Mouse (Mus musculus) lung, postnatal 14 days (tissue): ENCODE data around the gene Gdf10.

Experiments
- DNase-seq: peaks from one replicate; pipeline ENCODE4 v3.0.0; 2021

Gdf10 gene

DNA sequence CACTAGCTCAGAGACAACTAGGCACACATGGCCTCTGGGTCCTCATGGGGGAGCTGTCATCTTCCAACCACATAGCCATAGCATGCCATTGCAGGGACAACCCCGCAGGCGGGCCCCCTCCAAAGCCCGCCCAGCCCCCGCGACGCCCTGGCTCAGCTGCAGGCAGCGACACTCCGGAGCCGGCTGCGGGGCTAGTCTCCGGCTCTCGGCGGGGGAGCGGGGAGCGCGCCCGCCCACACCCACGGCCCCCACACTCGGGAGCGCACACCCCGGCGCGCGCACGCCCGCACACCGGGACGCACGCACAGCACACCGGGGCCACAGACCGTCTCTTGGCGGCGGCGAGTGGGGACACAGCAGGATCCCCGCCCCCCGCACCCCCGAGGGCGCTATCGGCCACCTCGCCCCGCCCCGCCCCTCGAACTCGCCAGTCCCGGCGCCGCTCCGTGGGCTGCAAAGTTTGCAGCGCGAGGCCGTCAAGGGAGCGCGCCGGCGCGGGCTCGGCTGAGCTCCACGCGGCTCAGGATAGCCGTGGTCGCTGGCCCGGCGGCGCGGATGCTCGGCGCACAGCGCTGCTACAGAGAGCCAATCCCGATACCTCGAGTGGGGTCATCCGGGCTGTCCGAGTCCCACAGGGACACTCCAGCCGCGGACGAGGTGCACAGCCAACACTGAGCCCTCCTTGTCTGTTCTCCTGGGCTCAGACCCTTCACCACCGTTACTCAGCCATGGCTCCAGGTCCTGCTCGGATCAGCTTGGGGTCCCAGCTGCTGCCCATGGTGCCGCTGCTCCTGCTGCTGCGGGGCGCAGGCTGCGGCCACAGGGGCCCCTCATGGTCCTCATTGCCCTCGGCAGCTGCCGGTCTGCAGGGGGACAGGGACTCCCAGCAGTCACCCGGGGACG is at the start of gene Gdf10:
TSS of gene Gdf10 (plus strand) at position 420 of the 903 bp plus-strand sequence.
- peak; percentile 14 for DNase-seq

DNA sequence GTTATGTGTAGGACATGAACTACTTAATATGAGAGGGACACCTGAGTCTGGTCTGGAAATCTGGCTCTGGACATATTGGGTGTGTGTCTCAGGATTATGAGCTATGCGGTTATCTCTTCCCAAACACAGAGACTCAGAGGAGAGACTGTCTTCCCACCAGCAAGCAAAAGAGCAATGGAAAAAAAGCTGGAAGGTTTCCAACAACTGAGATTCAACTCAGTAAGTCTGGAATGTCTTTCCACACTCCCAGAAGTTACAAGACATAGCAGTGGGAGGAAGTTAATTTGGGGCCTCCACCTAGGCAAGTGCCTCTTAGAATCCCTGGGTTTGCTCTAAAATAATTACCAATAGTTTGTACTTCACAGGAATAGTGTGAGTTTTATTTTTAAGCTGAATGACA is 44.6 kb upstream of the Gdf10 start:
- DNase-seq = no peak

DNA sequence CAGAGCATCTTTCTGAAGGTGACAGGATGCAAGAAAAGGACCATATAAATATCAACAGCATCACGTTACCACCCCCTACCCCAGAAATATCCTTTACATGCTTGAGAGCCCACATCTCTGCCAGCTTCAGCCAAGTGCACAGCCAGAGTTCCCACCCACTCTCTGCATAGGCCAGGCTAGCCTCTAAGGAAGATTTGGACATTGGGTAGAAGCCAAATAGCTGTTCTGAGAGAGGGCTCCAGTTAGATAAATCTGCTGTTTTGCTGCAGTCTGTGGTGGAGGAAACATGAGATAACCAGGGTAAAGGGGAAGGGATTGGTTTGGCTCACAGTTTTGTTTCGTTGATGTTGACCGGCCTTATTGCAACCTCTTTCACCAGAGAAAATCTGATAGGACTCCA is 43.2 kb upstream of the Gdf10 start:
- no peak for DNase-seq

DNA sequence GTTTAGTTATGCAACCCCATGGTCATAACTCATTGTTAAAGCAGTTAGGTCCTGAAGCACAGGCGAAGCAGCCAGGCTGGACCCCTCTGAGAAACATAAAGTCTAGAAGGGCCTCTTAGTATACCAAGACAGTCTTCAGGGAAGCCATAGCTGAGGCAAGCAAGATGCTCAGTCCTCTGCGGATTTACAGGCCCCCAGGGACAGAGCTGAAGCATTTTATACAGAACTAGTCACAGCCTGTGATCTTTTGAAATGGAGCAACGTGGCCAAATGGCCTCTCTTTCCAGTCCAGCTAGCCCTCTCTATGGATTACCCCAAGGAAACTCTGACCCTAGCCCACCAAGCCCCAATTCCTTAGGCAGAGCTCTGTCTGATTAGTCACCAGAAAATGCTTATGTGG is 41.9 kb upstream of the Gdf10 start:
- DNase-seq = no peak

DNA sequence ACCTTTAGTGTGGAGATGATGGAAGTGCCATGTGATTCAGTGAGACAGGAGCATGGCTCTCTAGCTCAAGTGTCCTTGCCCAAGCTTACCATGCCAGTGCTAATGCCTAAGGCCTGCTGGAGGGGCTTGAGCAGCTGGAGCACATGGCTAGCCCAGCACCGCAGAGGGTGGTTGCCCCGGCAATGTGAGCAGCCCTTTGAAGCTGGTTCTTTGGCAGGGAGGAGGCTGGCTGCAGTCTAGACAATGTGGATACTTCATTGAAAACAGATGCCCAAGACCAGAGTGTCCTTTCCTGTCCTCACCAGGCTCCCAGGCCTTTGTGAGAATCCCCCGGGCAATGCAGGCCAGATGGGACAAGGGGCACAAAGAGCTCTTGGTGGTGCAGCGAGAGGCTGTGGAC is 40.3 kb upstream of the Gdf10 start:
- DNase-seq = no peak

DNA sequence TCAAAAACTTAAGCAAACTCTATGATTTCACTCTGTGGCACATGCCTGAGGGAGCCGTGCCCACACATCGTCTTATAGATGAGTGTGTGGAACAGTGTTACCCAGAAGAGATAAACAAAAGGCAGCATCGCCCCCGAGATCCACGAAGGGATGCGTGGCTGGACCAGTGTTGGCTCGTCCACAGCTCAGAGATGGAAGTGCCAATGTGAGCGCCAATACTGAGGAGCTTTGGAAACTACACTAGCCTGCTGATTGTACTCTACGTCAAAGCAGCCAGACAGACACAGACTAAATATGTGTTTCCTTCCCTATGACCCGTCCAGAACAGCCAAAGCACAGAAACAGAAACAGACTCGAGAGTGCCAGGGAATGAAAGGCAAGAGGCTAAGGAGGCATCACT is 37.9 kb upstream of the Gdf10 start:
- peak; percentile 18 for DNase-seq

DNA sequence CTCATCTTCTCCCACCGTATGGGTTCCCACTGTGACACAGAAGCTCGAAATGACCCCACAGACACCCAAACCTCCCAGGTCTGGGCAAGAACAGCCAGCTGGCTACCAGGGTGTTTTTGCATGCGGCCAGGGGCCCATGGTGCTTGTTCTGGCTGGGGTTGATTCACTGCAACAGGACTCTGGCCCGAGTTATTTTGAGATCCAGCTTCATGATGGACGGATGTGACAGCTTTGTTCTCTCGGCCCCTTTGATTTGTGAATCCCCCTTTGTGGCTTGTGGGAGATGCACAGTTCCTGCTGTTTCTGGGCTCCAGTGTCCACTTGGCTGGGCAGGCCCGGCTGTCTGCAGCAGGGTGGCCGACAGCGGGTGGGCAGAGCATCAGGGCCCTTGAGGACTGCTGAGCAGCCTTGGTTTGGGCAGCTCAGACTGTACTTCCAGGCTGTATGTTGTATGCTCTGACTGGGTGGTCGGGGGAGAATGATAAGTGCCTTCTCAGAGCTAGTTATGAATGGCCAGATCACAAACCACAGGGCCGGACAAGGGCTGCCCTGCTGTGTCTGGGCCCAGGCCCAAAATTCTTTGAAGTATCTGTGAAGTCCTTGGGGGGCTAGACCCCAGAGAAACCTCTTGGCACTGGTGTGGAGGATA is 34.9 kb upstream of the Gdf10 start:
- peak; percentile 19 for DNase-seq

DNA sequence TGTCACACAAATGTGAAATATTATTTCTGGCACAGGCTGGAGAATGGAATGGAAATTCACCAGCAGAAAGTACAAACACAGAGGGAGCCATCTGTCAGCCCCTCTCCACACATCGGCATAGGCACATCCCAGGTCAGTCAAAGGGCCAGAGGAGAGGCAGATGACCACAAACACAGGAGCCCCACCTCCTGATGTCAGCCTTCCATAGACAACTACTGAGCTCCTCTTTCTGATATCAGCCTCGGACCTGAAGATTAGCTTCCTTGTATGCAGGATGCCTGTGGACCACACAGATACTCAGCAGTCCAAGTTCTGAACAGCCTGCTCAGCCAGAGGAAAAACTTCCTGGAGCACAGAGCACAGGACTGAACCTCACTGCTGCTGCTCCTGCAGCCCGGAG is 33.4 kb upstream of the Gdf10 start:
- no peak for DNase-seq

DNA sequence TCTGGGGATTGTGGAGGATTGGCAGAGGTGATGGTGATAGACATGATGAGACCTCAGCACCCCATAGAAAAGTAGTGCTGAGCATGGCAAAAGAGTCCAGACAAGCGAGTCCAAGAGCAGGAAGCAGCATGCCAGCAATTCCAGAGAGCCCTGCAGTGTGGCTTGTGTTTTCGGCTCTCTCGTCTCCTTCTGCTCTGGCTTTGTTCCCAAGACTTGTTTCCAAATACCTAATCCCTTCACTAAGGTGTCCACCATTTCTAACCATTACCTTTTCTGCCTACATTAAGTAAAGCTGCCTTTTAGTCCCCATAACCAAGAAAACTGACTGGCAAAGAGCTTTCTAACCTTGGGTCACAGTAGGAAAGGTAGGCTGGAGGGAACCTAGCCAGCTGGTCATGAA is 31.9 kb upstream of the Gdf10 start:
- DNase-seq = no peak

DNA sequence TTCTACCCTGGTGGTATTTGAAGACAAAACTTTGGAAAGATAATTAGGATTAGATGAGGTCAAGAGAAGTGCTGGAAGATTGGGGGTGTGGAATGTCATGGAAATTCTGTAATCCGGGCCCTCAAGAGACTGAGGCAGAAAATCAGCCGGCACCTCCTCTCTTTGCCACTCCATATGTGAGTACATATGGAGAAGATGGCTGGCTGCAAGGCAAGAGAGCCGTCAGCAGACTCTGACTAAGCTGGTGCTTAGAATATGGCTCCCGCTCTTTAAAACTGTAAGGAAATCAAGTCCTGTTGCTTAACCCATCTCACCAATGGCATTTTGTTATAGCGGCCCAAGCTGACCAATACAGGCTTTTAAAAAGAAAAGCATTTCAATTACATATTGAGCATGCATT is 27.6 kb upstream of the Gdf10 start:
- DNase-seq = no peak

DNA sequence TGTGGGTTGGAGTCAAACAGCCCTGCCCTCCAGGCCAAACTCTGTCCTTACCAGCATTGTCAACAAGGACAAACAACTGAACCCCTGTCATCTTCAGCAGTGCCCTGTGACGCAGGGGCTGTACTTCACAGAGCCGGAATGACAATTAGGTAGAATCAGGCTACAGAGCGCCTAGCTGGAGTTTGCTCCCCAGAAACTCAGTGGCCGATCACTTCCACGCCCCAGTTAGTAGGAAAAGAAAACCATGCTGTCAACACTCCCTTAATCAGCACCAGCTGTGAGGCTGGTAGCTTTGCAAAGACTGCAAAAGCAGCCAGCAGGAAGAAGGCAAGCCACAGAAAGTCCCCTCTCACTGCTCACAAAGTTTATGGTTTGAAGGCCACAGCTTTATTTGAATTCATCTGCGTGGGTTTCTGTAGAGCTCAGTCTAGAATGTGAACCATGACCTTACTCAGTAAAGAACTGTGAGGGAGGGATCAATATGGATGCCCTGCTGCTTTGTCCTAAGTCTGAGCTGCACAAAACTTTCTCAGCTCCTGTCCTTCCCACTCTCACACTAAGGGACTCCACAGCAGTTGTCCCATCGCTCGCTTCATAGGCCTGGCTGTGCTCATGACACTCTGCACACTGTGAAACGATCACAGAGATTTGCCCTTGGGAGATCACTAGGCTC is 26.6 kb upstream of the Gdf10 start:
- DNase-seq = peak; percentile 11

DNA sequence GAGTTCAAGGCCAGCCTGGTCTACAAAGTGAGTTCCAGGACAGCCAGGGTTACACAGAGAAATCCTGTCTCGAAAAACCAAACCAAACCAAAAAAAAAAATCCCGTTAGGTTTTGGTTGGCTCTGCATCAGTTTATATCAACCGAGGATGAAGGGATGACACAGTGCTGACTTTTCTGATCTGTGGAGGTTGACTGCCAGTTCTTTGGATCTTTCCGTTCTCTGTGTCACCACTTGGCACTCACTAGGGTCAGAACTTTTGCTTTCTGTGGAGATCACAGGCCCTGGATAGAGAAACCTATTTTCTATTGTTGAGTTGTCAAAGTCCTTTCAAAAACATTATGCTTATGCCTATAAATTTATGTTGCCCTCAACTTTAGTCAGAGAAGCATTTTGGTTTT is 20.6 kb upstream of the Gdf10 start:
- no peak for DNase-seq

DNA sequence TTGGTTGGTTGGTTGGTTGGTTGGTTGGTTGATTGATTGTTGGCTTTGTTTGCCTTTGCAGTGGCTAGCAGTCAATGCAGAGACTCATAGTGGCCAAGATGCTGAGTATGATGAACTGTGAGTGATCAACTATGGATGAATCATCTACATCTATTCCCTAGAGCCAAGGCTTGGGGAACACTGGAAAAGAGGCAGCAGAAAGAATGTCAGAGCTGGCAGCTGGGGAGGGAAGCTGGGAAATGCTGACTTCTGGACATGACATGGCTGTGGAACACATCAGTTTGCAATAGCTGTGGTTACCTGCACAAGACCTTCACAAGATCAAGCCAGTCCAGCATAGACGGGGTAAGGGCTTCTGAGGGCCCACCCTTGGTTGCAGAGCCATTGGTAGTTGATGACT is 20.2 kb upstream of the Gdf10 start:
- DNase-seq = no peak

DNA sequence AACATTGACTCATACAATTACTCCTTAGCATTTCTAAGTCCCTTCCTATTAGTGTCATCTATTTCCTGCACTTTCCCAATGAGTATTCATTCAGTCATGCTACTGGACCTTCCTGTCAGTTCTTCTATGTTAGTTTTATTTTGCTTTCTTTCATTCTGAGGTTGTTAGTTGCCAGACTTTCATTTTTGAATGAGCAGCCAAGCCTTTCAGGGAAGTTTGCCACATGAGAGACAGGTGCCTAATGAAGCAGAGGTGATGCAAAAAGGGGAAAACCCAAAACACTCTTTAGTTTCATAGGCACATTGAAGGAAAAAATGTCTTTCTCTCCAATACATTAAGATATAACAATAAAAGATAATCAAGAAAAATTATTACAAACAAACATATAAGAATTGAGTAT is 18.5 kb upstream of the Gdf10 start:
- no peak for DNase-seq

DNA sequence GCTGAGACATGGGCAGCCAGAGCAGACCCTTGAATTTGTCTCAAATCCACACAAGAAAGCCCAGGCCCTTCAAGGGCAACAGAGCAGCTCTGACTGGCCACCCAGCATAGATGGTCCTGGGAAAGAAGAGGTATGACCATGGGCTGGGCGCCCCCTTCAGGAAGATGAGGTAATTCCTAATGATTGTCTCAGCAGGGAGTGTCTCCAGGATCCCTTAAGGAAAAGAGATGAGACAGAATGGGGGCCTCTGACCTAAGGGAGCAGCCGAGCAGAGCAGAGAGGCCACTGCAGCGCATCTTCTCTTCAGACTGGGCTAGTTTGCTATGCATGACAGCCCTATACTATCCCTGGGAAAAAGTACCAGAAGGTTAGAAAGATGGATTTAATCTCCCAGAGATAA is 9.7 kb upstream of the Gdf10 start:
- DNase-seq = peak; percentile 78

DNA sequence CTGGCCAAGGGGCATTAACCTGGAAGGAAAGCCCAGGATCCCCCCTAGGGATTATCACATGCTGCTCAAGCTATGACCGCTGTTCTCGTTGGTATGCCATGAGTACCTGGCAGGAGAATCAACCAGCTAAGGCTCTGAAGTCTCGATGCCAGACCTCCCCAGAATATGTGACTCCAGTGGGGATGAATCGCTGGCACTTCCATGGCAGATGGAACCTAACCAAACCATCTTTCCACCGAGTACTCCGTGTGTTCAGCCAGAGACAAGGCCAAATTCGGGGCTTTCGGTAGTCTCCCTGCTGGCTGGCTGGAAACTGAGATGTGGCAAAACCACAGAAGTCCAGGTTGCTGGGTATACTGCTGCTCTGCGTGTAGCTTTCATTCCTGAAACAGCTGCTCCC is 9.2 kb upstream of the Gdf10 start:
- no peak for DNase-seq

DNA sequence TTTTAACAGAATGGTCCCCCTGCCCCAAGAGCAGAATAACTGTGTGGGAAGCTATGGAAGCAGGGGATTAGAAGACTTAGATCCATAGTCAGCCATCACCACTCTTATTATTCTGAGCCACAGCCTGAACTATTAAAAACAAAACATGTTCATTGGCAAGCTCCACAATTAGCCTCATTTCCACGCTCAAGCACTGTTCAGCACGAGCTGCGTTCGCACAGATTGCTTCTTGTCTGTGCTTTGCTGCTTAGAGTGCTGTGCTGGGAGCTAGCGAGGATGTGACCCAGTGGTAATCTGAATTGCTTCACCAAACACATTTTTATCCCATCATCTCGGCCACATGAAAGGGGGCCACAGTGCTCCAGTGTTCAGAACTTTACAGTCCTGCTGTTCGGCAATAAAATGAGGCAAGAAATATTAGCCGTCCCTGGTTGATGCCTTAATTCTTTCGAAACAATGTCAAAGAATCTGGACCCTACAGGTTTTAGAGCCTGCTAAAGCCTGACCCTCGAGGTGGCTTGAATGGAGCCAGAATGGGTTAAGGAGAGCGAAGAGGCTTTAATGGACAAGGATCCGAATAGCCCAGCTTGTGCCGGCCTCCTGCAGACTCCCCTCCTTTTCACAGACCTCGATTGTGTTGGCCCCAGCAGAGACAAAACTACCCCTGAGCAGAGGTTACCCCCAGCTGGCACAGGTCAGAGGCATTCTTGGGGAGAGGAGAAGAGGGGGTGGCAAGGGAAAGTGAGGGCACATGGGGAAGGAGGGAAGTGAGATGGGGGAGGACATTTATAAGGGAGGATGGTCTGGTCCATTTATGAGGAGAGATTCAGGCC is 2.4 kb upstream of the Gdf10 start:
- no peak for DNase-seq

DNA sequence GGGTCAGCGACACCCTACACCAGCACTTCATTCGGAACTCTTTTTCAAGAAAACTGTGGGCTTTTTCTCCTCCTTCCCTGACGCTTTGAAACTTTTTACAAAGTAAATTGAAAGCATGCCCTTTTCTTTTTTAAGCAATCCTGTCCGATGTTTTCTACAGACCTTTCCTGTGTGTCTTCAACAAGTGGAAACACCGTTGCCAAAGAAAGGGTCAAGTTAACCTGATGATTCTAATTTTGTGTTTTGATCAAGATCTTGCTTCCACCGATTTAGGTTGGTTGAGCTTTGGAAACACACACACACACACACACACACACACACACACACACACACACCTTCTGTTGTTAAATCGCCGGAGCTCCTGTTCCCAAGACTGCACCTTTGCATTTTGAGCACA is 618 bp upstream of the Gdf10 start:
- no peak for DNase-seq

DNA sequence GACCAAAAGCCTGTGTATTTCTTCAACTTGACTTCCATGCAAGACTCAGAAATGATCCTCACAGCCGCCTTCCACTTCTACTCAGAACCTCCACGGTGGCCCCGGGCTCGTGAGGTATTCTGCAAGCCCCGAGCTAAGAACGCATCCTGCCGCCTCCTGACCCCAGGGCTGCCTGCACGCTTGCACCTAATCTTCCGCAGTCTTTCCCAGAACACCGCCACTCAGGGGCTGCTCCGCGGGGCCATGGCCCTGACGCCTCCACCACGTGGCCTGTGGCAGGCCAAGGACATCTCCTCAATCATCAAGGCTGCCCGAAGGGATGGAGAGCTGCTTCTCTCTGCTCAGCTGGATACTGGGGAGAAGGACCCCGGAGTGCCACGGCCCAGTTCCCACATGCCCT is 8.5 kb downstream of the Gdf10 start:
- no peak for DNase-seq

DNA sequence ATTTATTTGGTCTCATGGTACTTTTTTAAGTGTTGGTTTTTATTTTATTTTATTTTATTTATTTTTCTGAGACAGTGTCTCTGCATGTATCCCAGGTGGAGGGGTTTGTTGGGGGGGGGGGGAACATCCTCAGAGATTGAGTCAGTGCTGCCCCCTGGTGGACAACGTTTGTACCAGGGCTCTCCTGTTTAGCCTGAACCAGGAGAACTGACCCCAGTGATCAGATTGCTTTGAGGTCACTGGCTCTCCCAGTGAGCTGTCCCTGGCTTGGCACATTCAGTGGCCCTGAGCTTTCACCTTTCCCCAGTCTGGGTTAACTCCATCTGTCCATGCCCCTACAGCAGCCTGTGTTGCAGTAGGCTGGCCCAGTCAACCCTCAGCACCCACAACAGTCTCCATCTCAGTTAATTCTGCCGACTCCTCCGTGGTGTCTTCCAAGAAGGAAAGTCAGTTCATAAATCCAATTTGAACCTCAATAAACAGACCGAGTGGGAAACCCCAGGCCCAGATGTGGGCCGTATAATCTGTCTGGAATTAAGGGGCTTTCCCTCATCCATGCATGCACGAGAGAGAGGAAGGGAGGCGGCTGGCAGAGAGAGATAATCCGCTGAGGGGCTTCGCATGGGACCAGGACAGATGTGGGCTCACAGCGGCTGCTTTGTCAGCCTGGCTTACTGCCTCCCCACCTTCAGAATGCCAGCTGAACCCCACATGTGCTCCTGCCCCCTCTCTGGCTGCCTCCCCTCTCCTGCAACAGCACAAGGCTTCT is 9.7 kb downstream of the Gdf10 start:
- DNase-seq = peak; percentile 81

DNA sequence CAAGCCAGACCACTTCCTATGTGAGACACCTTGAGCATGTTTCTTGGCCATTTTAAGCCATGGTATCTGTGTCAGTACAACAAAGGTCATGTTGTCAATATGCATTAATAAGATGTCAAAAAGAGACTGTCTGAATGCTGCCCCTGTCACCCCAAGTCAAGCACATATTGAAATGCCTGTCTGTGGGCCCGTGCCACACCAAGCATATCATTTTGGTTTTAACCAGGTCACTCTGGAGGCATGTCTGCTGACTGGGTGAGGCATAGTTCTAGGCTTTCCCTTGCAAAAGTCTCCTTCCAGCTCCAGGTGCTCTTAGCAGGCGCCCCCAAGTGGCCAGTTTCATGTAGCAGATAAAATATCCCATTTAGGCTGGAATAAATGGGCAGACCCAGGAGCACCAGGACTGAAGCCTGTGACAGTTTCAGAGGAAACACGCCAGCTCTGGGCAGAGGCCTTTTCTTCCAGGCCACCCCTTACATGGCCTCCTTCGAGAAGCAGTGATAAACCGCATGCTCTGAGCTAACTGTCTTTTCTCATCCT is 10.5 kb downstream of the Gdf10 start:
- peak; percentile 64 for DNase-seq

DNA sequence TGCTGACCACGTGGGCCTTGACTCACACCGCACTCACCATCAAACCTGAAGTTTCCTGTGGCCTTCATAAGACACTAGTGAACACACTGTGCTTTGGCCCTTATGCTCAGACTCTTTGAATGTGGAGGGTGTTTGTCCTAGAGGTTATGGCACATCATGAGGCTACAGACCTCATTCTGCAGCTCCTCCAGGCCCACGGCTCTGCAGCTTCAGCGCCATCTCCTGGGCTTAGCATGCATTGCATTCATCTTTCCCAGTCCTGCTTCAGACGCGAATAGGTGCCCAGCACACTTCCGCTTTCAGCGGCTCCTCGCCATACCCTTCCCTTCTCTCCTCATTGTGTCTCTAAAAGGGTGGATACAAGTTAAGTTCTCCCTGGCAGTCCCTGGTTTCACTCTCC is 15.7 kb downstream of the Gdf10 start:
- peak; percentile 66 for DNase-seq
